Comparison of ENCODE assay signal across 15 mouse cellular contexts in genomic region chr6:120894089-120894488, GRCm38 (mm10).
"Had no signal": no experiment of that assay in that cellular context is flagged by ENCODE, and none has a peak within 500 bp of the region (broad histone marks: within the 10 kb centered on the region; RNA-seq: fewer than 3 reads in every experiment).

No protein-coding gene starts in this region.

- H3K4me2 ChIP-seq: neural tube, embryonic 15.5 days; stomach, embryonic 15.5 days had no signal

- DNase-seq: retina, postnatal 1 day; right cerebral cortex, adult 18-20 months; right cerebral cortex, postnatal 14 days; right cerebral cortex, postnatal 25 days; right cerebral cortex, postnatal 4 days; spleen, adult 18-20 months; thymus, adult 18-20 months; thymus, adult 2 months; thymus, postnatal 14 days; thymus, postnatal 25 days; thymus, postnatal 36 days; thymus, postnatal 4 days had no signal

- H3K4me3 ChIP-seq: neural tube, embryonic 15.5 days; stomach, embryonic 15.5 days had no signal

- H3K4me1 ChIP-seq: neural tube, embryonic 15.5 days; stomach, embryonic 15.5 days had no signal

- H3K27me3 ChIP-seq: neural tube, embryonic 15.5 days; stomach, embryonic 15.5 days had no signal

- H3K27ac ChIP-seq: neural tube, embryonic 15.5 days; stomach, embryonic 15.5 days; stomach, postnatal 0 days had no signal

- H3K9me3 ChIP-seq: neural tube, embryonic 15.5 days; stomach, embryonic 15.5 days had no signal
